Mouse (Mus musculus): ENCODE data around the gene Izumo4.

GRCm38 (mm10) chr10:80663485-80664196, 38.3 kb upstream of the Izumo4 start:
- TF ChIP-seq POLR2A (IDR thresholded peaks at IDR 0.05; ENCODE audit: low read depth, low read length), result no peak
- no peak for TF ChIP-seq CTCF (conservative IDR thresholded peaks at IDR 0.05; ENCODE audit: insufficient read depth, insufficient read length, low read depth, low read length)

Measured in kidney, adult 2 months (tissue).